Mouse (Mus musculus) lung, adult 18-20 months (tissue): Measurements from ENCODE around the gene Thnsl2.

Source experiments
- DNase-seq, 2 experiments: peaks; one replicate each; pipeline ENCODE4 v3.0.0; 2022; ENCODE audit warnings: mixed read lengths in 2 of 2

Gene Thnsl2

DNA sequence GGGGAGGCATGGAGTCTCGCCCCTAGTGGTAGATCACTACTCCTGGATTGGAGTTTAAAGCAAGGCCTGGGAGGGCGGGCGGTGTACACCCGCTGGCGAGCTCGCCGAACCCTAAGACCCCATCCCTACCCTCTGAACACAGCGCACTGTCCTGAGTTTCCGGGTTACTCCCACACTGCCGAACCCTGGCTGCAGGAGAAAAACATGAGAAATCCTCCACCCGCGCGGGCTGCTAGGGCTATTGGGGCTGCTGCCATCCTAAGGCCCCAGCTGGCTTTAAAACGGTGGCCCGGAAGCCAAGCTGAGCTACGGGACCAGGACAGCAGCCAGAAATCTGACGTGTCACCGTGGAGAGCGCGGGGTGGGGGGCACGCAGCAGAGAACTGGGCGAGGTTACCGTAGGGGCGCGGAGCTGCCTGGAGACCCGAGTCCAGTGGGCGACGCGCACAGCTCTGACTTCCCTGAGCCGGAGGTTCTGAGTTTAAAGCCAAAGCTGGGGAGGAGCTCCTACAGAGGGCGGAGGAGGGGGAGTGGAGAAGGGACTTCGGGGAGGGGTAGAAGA is at the start of gene Thnsl2:
Gene Thnsl2, minus strand, starts transcription at position 546 of the 562 bp plus-strand sequence.
- peak; percentile 61 to 68 for DNase-seq

DNA sequence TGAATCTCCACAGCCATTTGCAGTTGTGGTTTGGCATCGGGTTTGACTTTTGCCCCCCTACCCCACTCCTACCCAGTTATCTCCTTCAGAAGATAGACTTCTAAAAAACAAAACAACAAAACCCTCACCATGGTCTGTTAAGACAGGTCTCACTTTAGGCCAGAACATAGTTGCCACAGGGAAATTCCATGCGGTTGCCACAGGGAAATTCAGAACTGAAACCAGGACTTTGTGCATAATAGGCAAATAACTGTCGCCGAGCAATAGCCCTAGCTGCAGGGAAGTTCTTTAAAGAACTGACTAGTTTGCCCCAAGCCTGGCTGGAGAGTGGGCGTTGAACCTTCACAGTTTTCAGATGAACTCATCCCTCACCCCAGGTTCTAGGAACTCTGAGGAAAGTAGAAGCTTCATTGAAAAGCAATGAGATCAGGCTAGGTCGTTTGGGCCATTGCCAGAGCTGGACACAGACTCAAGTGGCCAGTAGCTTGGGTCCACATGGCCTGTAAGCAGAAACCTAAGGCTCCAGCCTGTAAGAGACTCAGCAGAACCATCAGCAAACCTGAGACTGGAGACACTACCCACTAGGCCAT is 49.0 kb upstream of the Thnsl2 start:
- peak; percentile 40 to 44 for DNase-seq

GRCm38 (mm10) chr6:71190501-71190900 is 46.3 kb upstream of the Thnsl2 start:
- DNase-seq = no peak

DNA sequence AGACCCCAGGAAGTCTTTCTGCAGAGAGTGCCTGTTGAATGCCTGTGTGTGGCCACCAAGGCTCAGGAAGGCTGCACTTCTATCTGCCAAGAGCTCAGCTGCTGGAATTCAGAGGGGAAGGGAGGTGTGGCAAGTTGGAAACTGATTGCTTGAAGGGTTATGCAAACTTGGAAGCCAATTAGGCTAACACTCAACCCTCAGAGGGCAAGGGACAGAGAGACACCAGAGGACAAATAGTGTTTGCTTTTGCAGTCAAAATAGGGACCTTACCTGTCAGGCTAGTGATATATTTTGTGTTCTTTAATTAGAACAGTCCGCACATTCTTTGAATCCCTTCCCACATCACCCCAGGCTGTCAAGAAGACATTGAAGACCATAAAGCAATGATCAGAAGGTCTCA is 45.3 kb upstream of the Thnsl2 start:
- peak; percentile 18 to 34 for DNase-seq

DNA sequence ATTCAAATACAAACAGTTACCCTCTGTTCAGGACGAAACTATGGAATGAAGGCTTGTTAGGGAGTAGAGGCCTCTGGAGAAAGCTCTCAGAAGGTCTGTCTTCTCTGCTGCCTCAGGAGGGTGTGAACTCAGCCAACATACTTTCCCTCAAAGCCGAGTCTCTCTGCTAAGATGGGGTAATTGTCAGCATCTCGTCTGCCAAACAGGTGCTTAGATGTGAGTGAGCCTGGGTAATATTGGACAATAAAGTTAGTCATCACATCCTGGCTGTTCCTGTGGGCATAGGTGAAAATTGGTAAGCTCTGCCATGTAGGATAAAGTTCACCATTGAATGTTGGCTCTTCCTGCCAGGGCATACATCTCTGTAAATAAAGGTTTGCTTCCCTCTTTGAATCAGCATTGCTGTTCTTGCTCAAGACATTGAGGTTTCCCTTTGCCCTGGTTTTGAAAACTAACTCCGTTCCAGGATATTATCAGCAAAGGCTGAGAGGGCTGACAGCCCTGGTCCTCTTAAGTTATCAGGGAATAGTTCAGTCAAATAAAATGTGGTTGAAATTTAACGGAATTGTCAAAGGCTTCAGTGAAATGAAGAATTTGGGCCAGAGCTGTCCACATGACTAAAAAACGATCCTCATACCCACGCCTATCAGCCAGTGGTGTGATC is 40.8 kb upstream of the Thnsl2 start:
- DNase-seq = peak in 1 of 2 experiments; percentile 9

DNA sequence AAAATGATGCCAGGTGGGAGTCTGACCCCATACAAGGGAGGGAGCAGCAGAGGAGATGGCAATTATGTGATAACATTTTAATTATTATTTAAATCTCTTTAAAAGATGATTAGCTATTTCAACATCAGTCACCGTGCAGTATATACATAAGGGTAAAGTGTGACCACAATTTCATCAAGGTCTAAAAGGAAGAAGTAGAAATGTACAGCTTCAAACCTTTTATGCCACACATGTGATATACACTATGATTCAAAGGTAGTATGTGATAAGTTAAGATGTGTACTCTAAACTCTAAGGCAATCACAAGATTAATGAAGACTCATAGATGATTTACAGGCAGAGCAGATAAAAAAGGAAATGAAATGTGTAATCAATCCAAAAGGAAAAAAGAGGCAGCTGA is 36.4 kb upstream of the Thnsl2 start:
- no peak for DNase-seq

DNA sequence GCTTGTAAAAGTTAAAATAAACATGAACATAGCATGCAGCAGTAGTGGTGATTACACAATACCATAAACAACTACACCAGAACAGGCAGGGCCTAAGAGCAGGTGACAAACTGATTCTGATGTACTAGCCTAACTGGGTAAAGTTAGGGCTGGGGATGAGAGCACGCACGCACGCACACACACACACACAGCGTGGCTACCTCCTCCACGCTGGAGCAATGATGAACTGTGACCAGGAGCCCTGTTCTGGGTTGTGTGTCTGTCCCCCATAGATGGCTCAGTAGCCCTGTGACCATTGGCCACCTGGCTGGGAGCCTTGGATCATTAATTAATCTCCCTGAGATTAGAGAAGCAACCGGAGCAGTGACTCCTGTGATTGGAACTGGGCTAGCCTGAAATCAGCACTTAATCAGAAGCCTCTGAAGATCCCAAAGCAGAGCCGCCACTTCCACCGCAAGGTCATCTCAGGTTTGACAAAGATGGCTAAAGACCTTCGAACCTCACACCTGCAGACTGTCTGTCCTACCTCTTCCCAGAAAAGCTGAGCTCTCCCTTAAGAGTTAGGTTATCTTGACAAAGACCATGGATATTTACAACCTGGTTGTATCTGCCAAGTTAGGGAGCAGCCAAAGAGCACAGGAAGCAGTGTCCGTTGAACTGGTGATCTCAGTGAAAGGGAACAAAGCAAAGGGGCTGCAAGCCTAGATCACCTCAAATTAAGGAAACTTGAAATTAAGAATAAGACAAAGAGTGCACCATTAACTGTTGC is 28.8 kb upstream of the Thnsl2 start:
- DNase-seq = no peak

GRCm38 (mm10) chr6:71166551-71167169 is 22.4 kb upstream of the Thnsl2 start:
- DNase-seq = peak in 1 of 2 experiments; percentile 27

- DNase-seq = peak in 1 of 2 experiments; percentile 23
These were observed 20.2 kb upstream of the Thnsl2 start for GRCm38 (mm10) chr6:71164394-71164793.

DNA sequence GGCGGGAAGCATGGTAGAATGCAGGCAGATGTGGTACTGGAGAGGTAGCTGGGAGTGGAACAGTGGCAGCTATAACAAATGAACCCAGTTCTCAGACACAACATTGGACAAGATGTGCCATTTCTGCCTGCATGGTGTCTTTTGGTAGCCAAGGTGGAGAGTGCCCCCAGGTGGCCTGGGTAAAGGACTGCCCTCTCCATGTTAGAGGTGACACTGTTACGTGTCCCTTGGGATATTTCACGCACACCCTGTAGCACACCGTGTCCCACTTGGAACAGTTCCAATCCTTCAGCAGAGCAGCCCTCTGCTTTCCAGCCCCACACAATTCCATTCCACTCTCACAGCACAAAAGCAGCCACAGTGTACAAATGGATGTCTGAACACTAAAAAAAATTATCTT is 18.0 kb upstream of the Thnsl2 start:
- DNase-seq = no peak

DNA sequence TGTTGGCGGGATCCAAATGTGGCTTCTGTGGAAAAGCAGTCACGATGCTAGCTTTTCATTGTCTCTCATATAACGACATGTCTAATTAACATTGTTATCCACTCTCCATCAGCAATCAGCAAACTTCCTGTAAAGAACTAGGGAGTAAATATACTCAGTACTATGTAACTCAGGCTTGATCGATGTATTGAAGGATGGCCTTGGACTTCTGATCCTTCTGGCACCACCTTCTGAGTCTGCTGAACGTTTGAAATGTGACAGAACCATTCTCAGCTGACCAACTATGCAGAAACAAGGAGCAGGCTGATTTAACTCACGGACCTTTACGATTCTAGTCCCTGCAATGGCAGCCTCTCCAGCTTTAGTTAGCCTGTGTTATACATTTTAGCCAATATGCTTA is 17.1 kb upstream of the Thnsl2 start:
- DNase-seq = no peak

GRCm38 (mm10) chr6:71156674-71157326 is 12.6 kb upstream of the Thnsl2 start:
- DNase-seq = peak in 1 of 2 experiments; percentile 11

DNA sequence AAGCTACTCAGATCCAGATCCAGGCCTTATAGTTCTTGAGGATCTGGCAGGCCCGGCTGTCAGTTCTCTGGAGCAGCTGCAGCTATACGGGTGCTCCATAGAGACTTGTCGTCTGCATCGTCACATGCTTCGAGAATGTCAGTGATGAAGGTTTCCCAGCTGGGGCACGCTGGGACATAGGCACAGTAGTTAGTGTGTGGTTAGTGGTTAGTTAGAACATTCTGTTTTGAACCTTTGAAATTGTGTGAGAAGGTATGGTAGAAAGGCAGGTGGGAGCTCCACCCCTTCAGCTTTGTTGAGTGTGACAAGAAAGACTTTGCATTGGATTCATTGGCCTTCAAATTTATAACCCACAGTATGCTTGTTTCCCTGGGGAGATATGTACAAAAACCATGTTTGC is 10.6 kb upstream of the Thnsl2 start:
- DNase-seq = no peak

DNA sequence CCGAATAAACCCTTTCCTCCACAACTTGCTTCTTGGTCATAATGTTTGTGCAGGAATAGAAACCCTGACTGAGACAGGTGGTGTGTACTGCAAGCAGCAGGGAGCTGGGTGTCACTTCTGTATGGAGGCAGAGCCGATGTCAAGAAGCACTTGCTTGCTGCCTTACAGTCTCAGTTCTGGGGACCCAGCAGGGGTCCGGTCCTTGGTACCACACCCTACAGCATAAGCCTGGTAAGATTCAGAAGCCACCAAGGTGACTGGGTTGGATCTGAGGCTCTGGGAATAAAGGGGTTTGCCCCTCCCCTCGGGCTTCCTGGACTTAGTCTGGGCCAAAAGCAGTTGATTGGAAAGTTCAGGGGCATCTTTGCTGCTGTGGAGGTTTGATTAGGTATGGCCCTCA is 9.2 kb upstream of the Thnsl2 start:
- no peak for DNase-seq

DNA sequence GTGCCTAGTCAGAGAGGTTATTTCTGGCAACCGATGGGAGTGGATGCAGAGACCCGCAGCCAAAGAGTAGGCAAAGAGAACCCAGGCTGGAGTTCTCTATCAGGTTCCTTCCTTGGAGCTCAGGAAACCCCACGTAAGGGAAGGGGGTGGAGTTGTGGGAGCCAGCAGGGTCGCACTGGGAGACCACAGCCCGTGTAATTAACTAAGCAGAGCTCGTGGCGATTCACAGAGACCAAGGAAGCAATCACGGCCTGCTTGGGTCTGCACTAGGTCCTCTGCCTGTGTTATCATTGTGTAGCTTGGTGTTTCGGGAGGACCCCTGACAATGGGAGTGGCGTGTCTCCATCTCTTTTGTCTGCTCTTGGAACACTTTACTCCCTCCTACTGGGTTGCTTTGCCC is 6.9 kb upstream of the Thnsl2 start:
- no peak for DNase-seq

DNA sequence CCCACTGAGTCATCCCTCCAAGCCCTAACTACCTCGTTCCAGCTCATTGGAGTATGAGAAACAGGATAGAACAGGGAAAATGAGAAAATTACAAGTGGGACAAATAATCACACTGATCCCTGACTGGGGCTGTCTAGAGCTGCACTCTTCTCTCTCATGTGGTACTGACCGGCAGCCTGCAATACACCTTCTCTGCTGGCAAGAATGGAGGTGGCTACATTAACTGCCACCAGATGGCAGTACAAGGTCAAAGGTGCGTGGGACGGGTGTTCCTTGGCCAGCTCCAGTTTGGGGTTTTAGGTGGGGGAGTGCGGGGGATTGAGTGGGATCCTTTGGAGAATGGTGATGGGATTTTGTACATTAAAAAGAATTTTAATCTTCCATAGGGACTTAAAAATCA is 5.3 kb upstream of the Thnsl2 start:
- peak; percentile 32 to 55 for DNase-seq

- no peak for DNase-seq
These were observed 4.1 kb upstream of the Thnsl2 start for GRCm38 (mm10) chr6:71148336-71148735.

GRCm38 (mm10) chr6:71145288-71145989 is 1.2 kb upstream of the Thnsl2 start:
- no peak for DNase-seq

GRCm38 (mm10) chr6:71143154-71143893 is 915 bp downstream of the Thnsl2 start:
- DNase-seq = no peak

- DNase-seq = no peak
These were observed 9.2 kb downstream of the Thnsl2 start for GRCm38 (mm10) chr6:71135031-71135430.

- no peak for DNase-seq
These were observed 10.7 kb downstream of the Thnsl2 start for GRCm38 (mm10) chr6:71133559-71133958.
